22 mouse cellular contexts compared by ENCODE assay signal in the genomic region with DNA sequence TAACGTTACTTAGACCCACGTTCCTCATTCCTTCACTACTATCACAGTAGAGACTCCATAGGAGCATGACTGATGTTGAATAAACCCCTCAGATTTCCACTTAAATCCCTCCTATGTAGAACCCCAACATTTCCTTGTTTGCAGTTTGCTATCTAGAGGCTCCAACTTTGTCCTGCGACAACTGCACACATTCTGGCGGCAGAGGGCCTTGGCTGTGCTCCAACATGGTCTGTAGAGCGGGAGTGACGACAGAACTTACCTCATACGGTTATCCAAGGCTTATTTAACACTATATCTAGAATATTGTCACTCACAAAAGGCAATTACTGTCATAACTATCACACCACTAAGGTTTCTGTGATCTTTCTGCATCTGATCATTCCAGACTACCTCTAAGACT.
"Had no signal": no experiment of that assay in that cellular context is flagged by ENCODE, and none has a peak within 500 bp of the region (broad histone marks: within the 10 kb centered on the region; RNA-seq: fewer than 3 reads in every experiment).

No protein-coding gene starts in this region.

- H3K27ac ChIP-seq: liver, embryonic 13.5 days; liver, embryonic 15.5 days; lung, embryonic 15.5 days; midbrain, embryonic 10.5 days; midbrain, embryonic 12.5 days; neural tube, embryonic 13.5 days; neural tube, embryonic 15.5 days had no signal

- H3K9me3 ChIP-seq: liver, embryonic 13.5 days; liver, embryonic 15.5 days; lung, embryonic 15.5 days; megakaryocyte, embryonic 14.5 days; midbrain, embryonic 10.5 days; midbrain, embryonic 12.5 days; neural tube, embryonic 13.5 days; neural tube, embryonic 15.5 days had no signal

- DNase-seq: liver, embryonic 13.5 days; lung, adult 18-20 months; lung, postnatal 4 days; midbrain, embryonic 14.5 days; retina, postnatal 1 day; right cerebral cortex, adult 18-20 months; right cerebral cortex, postnatal 25 days; right cerebral cortex, postnatal 4 days; spleen, adult 18-20 months; thymus, adult 2 months; thymus, postnatal 25 days; thymus, postnatal 4 days had no signal

- H3K4me3 ChIP-seq: liver, embryonic 13.5 days; liver, embryonic 15.5 days; lung, embryonic 15.5 days; megakaryocyte, embryonic 14.5 days; midbrain, embryonic 10.5 days; midbrain, embryonic 12.5 days; myocyte; neural tube, embryonic 13.5 days; neural tube, embryonic 15.5 days had no signal

- H3K4me2 ChIP-seq: liver, embryonic 13.5 days; liver, embryonic 15.5 days; lung, embryonic 15.5 days; midbrain, embryonic 12.5 days; neural tube, embryonic 13.5 days; neural tube, embryonic 15.5 days had no signal

- H3K9ac ChIP-seq: liver, embryonic 13.5 days; liver, embryonic 15.5 days; lung, embryonic 15.5 days; midbrain, embryonic 12.5 days; neural tube, embryonic 13.5 days; neural tube, embryonic 15.5 days had no signal

- H3K36me3 ChIP-seq: liver, embryonic 13.5 days; liver, embryonic 15.5 days; lung, embryonic 15.5 days; midbrain, embryonic 10.5 days; midbrain, embryonic 12.5 days; neural tube, embryonic 13.5 days; neural tube, embryonic 15.5 days had no signal

- ATAC-seq: lung, postnatal 0 days; midbrain, embryonic 16.5 days had no signal

- H3K27me3 ChIP-seq: lung, embryonic 15.5 days; megakaryocyte, embryonic 14.5 days; neural tube, embryonic 13.5 days; neural tube, embryonic 15.5 days had no signal
